Mouse (Mus musculus) hindbrain, embryonic 12.5 days (tissue): ENCODE measurements at regions not wholly inside any gene's neighbourhood (a gene's known extent, or its start where the extent isn't known, plus 50 kb on each side); places are given as distances from the start of the nearest gene placed in this dataset.

Experiments used
- ATAC-seq: fragments of 200-750 bp; cut with Nextera tagmentation; 2 replicates; pipeline ENCODE4 v1.8.0; 2017; ENCODE audit warnings: moderate TSS enrichment; ENCODE audit not compliant: low FRiP score
- H3K27ac ChIP-seq: fragments of 300-500 bp; sonication (generic); 2 replicates; pipeline ENCODE4 v1.5.1; 2016; ENCODE audit warnings: mild to moderate bottlenecking
- H3K27me3 ChIP-seq: fragments of 300-500 bp; sonication (generic); 2 replicates; pipeline ENCODE4 v1.6.1; 2016; ENCODE audit warnings: mild to moderate bottlenecking
- H3K36me3 ChIP-seq: fragments of 300-500 bp; sonication (generic); 2 replicates; pipeline ENCODE4 v1.6.1; 2016; ENCODE audit warnings: mild to moderate bottlenecking
- H3K4me1 ChIP-seq: fragments of 300-500 bp; sonication (generic); 2 replicates; pipeline ENCODE4 v1.6.1; 2016
- H3K4me2 ChIP-seq: fragments of 300-500 bp; sonication (generic); replicated peaks from 2 replicates; pipeline ENCODE4 v1.6.1; 2016; ENCODE audit warnings: mild to moderate bottlenecking
- H3K4me3 ChIP-seq: fragments of 300-500 bp; sonication (generic); 2 replicates; pipeline ENCODE4 v1.5.1; 2016; ENCODE audit warnings: mild to moderate bottlenecking
- H3K9ac ChIP-seq: fragments of 300-500 bp; sonication (generic); 2 replicates; pipeline ENCODE4 v1.6.1; 2016; ENCODE audit warnings: mild to moderate bottlenecking, moderate library complexity
- H3K9me3 ChIP-seq: fragments of 300-500 bp; sonication (generic); replicated peaks from 2 replicates; pipeline ENCODE4 v1.6.1; 2016; ENCODE audit warnings: mild to moderate bottlenecking
- WGBS: fragments of 180-500 bp; shearing (Covaris S2); methylation state at CpG from one replicate; pipeline ENCODE4 v1.1.7; 2016; 5-methylcytosine and 5-hydroxymethylcytosine counted together

GRCm38 (mm10) chr15:67636155-67636554 is 1135.4 kb upstream of the Lrrc6 start:
- WGBS = 38% methylated on average over 1 of the region's 1 CpGs
- Histone ChIP-seq H3K4me2 (no peak overlapping the region), H3K9ac (no peak overlapping the region), H3K4me1 (no peaks in the 10 kb centered on the region), H3K4me3 (no peak overlapping the region), H3K36me3 (no peaks in the 10 kb centered on the region), H3K27me3 (no peaks in the 10 kb centered on the region), H3K27ac (no peak overlapping the region), H3K9me3 (no peaks in the 10 kb centered on the region)
- no peak for ATAC-seq

DNA sequence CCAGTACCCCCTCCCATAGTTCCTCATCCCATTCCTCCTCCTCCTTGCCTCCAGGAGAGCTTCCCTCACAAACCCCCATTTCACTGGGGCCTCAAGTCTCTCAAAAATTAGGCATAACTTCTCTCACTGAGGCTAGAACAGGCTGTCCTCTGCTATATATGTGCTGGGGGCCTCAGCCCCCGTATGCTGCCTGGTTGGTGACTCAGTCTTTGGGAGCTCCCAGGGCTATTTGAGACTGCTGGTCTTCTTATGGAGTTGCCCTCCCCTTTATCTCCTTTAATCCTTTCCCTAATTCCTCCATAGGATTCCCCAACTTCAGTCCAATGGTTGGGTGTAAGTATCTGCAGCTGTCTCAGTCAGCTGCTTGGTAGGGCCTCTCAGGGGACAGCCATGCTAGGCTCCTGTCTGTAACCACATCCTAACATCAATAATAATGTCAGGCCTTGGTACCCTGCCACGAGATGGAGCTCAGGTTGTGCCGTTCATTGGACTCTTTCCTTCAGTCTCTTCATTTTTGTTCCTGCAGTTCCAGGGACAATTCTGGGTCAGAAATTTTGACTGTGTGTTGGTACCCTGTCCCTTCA is 1126.1 kb upstream of the Lrrc6 start:
- Histone ChIP-seq H3K9ac (no peak overlapping the region), H3K9me3 (peaks cover 2% of the 10 kb centered on the region; the same call in 1 of the 2 replicates), H3K27me3 (no peaks in the 10 kb centered on the region), H3K4me2 (no peak overlapping the region), H3K27ac (no peak overlapping the region), H3K4me3 (no peak overlapping the region), H3K4me1 (no peaks in the 10 kb centered on the region), H3K36me3 (no peaks in the 10 kb centered on the region)
- ATAC-seq = no peak
- WGBS = 82% methylated on average over 3 of the region's 3 CpGs

- H3K4me2 ChIP-seq = no peak overlapping the region
- no peaks in the 10 kb centered on the region for H3K36me3 ChIP-seq
- WGBS = 75% methylated on average over 3 of the region's 3 CpGs
- no peaks in the 10 kb centered on the region for H3K4me1 ChIP-seq
- H3K4me3 ChIP-seq = no peak overlapping the region
- no peaks in the 10 kb centered on the region for H3K9me3 ChIP-seq
- no peak overlapping the region for H3K9ac ChIP-seq
- H3K27me3 ChIP-seq = no peaks in the 10 kb centered on the region
- H3K27ac ChIP-seq = no peak overlapping the region
- ATAC-seq = no peak
Observed at GRCm38 (mm10) chr15:67611896-67612295, 1111.2 kb upstream of the Lrrc6 start.

DNA sequence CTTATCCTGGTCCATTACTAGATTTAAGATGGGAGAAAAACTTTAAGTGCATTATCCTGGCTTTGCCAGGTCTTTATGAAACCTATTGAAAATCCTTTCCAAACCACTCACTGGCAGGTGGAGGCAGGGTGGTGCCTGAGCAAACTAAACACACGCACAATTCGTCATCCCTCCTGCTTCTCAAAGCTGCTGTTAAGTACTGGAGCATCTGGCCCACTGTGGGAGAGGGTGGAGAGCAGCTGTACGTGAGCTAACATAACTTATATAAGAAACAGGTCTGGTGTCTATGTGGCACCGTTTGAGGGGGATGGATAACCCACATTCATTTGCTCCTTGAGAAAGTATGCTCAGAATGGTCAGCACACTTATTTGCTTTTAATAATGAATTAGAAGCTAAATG is 1097.7 kb upstream of the Lrrc6 start:
- no peak for ATAC-seq
- Histone ChIP-seq H3K4me3 (no peak overlapping the region), H3K27me3 (no peaks in the 10 kb centered on the region), H3K9me3 (no peaks in the 10 kb centered on the region), H3K4me1 (no peaks in the 10 kb centered on the region), H3K27ac (no peak overlapping the region), H3K4me2 (no peak overlapping the region), H3K9ac (no peak overlapping the region), H3K36me3 (no peaks in the 10 kb centered on the region)
- 86% methylated on average over 4 of the region's 4 CpGs for WGBS

DNA sequence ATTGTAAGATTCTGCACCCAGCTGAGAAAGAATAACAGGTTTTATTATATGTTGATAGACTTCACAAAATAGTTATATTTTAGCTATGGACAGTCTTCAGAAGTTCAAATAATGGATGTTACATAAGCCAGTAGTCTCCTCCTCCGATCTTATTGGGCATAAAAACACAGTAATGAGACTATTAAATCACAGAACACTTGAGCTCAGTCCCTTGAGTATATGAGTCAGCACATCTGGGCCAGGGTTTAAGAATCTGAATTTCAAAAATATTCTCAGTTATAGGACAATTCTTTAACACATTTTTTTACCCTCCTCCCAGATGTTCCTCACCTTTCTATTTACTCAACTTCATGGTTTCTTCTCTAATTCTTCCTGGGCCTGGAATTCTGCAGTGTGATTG is 1075.9 kb upstream of the Lrrc6 start:
- 74% methylated on average over 1 of the region's 1 CpGs for WGBS
- no peaks in the 10 kb centered on the region for H3K4me1 ChIP-seq
- H3K4me3 ChIP-seq = no peak overlapping the region

DNA sequence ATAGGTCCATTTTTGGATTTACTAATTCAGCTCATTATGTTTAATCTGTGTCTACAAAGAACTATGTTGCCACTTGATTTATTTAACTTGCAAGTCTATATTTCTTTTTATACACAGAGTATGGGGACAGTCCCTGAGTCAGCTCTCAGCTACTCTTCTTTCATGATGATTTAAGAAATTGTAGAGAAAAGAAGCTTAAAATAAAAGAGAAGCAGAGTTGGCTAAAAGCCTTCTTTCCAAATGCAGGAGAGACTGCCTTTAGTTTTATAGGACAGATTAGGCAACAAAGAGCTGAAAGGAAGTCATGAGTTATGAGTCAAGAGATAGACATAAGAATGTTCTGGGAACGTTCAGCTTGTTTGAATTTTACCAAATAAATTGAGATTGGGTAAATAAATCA is 1070.9 kb upstream of the Lrrc6 start:
- ATAC-seq = no peak
- no peaks in the 10 kb centered on the region for H3K27me3 ChIP-seq
- no peaks in the 10 kb centered on the region for H3K4me1 ChIP-seq
- no peak overlapping the region for H3K9ac ChIP-seq
- no peaks in the 10 kb centered on the region; the same call in 1 of the 2 replicates for H3K9me3 ChIP-seq
- H3K4me3 ChIP-seq = no peak overlapping the region
- H3K27ac ChIP-seq = no peak overlapping the region
- H3K36me3 ChIP-seq = no peaks in the 10 kb centered on the region
- H3K4me2 ChIP-seq = no peak overlapping the region
- whole genome bisulfite sequencing = 84% methylated on average over 1 of the region's 1 CpGs

More for the DNA sequence above, 1075.9 kb upstream of the Lrrc6 start:
- Histone ChIP-seq H3K27me3 (no peaks in the 10 kb centered on the region), H3K9me3 (no peaks in the 10 kb centered on the region), H3K36me3 (no peaks in the 10 kb centered on the region), H3K4me2 (no peak overlapping the region), H3K27ac (no peak overlapping the region), H3K9ac (no peak overlapping the region)
- no peak for ATAC-seq

- Histone ChIP-seq H3K9me3 (no peaks in the 10 kb centered on the region), H3K4me3 (no peak overlapping the region), H3K9ac (no peak overlapping the region), H3K4me2 (no peak overlapping the region), H3K27ac (no peak overlapping the region), H3K27me3 (no peaks in the 10 kb centered on the region), H3K4me1 (no peaks in the 10 kb centered on the region), H3K36me3 (no peaks in the 10 kb centered on the region)
- 83% methylated on average over 1 of the region's 1 CpGs for WGBS
- no peak for ATAC-seq
Observed at GRCm38 (mm10) chr15:67557304-67557703, 1056.6 kb upstream of the Lrrc6 start.

DNA sequence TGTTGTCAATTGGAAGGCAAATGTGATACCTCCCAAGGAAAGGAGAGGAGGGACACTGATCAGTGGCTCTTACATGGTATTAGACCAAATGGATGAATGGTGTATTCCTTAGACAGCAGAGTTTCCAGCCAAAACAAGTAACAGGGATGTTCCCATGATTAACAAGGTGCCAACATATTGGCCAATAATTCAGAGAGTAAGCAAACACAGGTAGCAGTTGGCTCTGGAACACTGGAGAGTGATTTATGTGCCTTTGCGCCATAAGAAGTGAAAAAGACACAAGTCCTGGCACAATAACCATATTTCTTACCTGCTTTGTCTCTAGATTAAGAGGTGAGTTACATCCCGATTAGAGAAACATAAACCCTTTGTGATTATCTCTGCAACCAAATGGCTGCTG is 1051.2 kb upstream of the Lrrc6 start:
- H3K27me3 ChIP-seq = no peaks in the 10 kb centered on the region
- H3K4me2 ChIP-seq = no peak overlapping the region
- no peak overlapping the region for H3K4me3 ChIP-seq
- H3K27ac ChIP-seq = no peak overlapping the region
- no peaks in the 10 kb centered on the region for H3K9me3 ChIP-seq
- no peak overlapping the region for H3K9ac ChIP-seq
- no peaks in the 10 kb centered on the region for H3K36me3 ChIP-seq
- 91% methylated on average over 2 of the region's 2 CpGs for WGBS
- no peak for ATAC-seq
- no peaks in the 10 kb centered on the region for H3K4me1 ChIP-seq

- no peak overlapping the region for H3K9ac ChIP-seq
- H3K9me3 ChIP-seq = no peaks in the 10 kb centered on the region
- no peaks in the 10 kb centered on the region for H3K4me1 ChIP-seq
- WGBS = 87% methylated on average over 1 of the region's 1 CpGs
- H3K36me3 ChIP-seq = no peaks in the 10 kb centered on the region
- no peak for ATAC-seq
- no peak overlapping the region for H3K4me2 ChIP-seq
- no peak overlapping the region for H3K4me3 ChIP-seq
- H3K27me3 ChIP-seq = no peaks in the 10 kb centered on the region
- H3K27ac ChIP-seq = no peak overlapping the region
Observed at GRCm38 (mm10) chr15:67546896-67547400, 1046.2 kb upstream of the Lrrc6 start.

DNA sequence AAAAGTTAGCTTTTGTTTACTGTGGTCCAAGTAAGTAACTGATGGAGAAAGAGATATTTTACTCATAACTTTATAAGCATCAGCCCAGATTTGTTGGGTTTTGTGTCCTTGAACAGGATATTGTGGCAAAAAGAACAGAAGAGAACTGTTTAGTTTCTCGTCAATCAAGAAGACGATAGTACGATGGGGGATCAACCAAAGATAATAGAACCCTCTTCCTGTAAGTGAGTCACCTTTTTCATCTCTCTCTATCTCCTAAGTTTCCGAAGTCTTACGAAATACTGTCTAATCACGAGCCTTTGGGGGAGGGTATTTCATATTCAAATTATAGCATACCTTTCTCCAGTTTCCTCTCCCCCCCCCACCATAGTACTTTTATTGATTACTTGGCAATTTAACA is 1045.0 kb upstream of the Lrrc6 start:
- H3K4me3 ChIP-seq = no peak overlapping the region
- H3K4me1 ChIP-seq = no peaks in the 10 kb centered on the region
- no peaks in the 10 kb centered on the region for H3K27me3 ChIP-seq
- ATAC-seq = no peak
- no peak overlapping the region for H3K9ac ChIP-seq
- no peaks in the 10 kb centered on the region for H3K9me3 ChIP-seq
- H3K27ac ChIP-seq = no peak overlapping the region
- 88% methylated on average over 6 of the region's 6 CpGs for WGBS
- no peak overlapping the region for H3K4me2 ChIP-seq
- no peaks in the 10 kb centered on the region for H3K36me3 ChIP-seq

DNA sequence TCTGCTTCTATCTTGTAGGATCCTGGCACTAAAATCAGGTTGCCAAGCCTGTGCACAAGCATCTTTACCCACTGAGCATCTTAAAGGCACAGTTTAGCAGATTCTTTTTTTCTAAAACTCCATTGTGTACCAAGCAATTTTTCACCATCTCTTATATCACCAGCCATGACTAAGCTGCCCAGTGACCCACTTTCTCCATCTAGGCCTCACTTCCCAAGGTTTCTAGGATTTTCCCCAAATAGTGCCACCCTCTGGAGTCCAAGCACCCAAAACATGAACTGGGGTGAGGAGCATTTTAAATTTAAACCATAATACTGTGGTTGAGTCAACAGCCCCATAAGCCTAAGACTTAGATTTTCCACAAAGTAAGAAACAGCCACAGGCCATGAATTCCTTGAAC is 1013.0 kb upstream of the Lrrc6 start:
- Histone ChIP-seq H3K36me3 (no peaks in the 10 kb centered on the region), H3K4me3 (no peak overlapping the region), H3K27me3 (no peaks in the 10 kb centered on the region), H3K9me3 (no peaks in the 10 kb centered on the region), H3K9ac (no peak overlapping the region), H3K27ac (no peak overlapping the region), H3K4me2 (no peak overlapping the region), H3K4me1 (no peaks in the 10 kb centered on the region)
- no peak for ATAC-seq

DNA sequence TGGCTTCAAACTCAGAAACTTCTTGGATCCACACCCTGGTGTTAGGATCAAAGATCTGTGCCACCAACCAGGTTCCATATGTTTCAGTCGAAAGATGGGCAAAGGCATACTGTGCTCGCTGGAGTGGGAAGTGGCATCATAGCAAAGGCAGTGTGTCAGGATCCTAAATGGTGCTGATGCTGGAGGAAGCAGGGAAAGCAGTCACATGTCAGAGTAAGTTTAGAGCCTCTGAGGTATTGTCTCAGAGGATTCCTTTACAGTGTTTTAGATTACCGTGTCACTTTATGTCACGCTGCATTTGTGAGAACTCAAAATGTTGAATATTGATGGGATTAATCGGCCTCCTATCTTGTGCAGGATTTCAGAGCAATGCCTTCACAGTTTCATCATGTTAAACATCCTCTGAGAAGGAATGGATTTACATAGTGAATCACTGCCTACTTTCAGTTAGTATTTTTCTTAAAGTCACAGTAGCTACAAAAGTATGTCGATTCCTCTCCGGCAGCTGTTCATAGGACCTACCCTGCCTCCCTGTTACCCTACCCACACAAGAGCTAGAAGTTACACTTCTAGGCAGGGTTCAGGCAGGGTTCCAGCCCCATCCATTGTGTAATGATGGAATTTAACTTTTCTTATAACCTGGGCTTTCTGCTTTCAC is 994.4 kb upstream of the Lrrc6 start:
- Histone ChIP-seq H3K36me3 (no peaks in the 10 kb centered on the region), H3K4me3 (no peak overlapping the region), H3K27ac (no peak overlapping the region), H3K4me2 (no peak overlapping the region), H3K9ac (no peak overlapping the region), H3K9me3 (no peaks in the 10 kb centered on the region), H3K27me3 (no peaks in the 10 kb centered on the region), H3K4me1 (no peaks in the 10 kb centered on the region)
- WGBS = 62% methylated on average over 7 of the region's 7 CpGs
- ATAC-seq = no peak

GRCm38 (mm10) chr15:67481733-67482132 is 981.0 kb upstream of the Lrrc6 start:
- no peaks in the 10 kb centered on the region for H3K9me3 ChIP-seq
- ATAC-seq = no peak
- no peak overlapping the region for H3K4me3 ChIP-seq
- H3K36me3 ChIP-seq = no peaks in the 10 kb centered on the region
- WGBS = 88% methylated on average over 2 of the region's 2 CpGs
- no peak overlapping the region for H3K4me2 ChIP-seq
- H3K27me3 ChIP-seq = no peaks in the 10 kb centered on the region
- no peaks in the 10 kb centered on the region for H3K4me1 ChIP-seq
- H3K9ac ChIP-seq = no peak overlapping the region
- no peak overlapping the region for H3K27ac ChIP-seq
